Mouse (Mus musculus) bone marrow macrophage, adult 2 months (primary cell): ENCODE measurements around the gene Clcn2. TPM values are rescaled to one million over a fixed set of nuclear protein-coding genes. Genes with fewer than 3 reads are reported as not detected.

Source experiments
- H3K27ac ChIP-seq: 2 replicates; pipeline ENCODE4 v1.5.1; 2012; ENCODE audit warnings: low read depth, low read length; ENCODE audit not compliant: insufficient read depth
- H3K4me1 ChIP-seq: 2 replicates; pipeline ENCODE4 v1.6.1; 2012; ENCODE audit warnings: low read length; ENCODE audit not compliant: control insufficient read depth, insufficient read depth
- H3K4me3 ChIP-seq: 2 replicates; pipeline ENCODE4 v1.5.1; 2012; ENCODE audit warnings: mild to moderate bottlenecking, low read length, moderate library complexity; ENCODE audit not compliant: insufficient read depth
- CTCF ChIP-seq: IDR thresholded peaks from 2 replicates; pipeline ENCODE4 v1.5.1; 2012; ENCODE audit warnings: low read depth, mild to moderate bottlenecking, low read length, moderate library complexity
- POLR2A ChIP-seq: IDR thresholded peaks from 2 replicates; pipeline ENCODE4 v1.6.1; 2012; ENCODE audit warnings: mild to moderate bottlenecking, low read depth, low read length, borderline replicate concordance
- polyA plus RNA-seq: library from polyadenylated mRNA; stranded (reverse); fragments of >200 nt; gene quantifications from 2 replicates; pipeline ENCODE4 v1.2.4, GENCODE M21; 2012; ENCODE audit not compliant: missing spikeins, insufficient read depth, insufficient read length

Gene Clcn2
- polyA plus RNA-seq, 1 experiment, result 1.0 TPM

DNA sequence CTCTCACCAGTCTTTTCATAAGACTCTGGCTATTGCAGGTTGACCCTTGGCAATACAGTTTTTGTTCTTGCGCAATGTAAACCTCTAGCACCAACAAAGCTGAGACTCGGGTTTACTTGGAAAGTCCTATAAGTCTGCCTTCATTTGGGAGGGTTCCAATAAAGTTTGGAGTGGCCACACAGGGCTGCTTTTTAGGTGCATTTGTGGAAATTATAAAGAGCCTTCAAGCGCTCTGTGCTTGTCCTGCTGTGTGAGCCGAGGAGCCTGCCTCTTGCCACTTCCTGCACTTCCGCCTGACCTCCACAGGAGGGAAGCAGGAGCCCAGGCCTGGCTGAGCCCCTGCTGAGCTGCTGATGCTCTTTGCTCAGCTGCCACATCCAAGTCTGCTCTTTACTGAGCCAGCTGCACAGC, 6.8 kb upstream of the Clcn2 start:
- TF ChIP-seq CTCF (peak; percentile 49; the same call in 1 of the 2 replicates), POLR2A (no peak)
- H3K4me1 ChIP-seq, result peaks cover 4% of the 10 kb centered on the region; the same call in 1 of the 2 replicates
- no peak overlapping the region for H3K27ac ChIP-seq
- no peak overlapping the region for H3K4me3 ChIP-seq

- H3K4me1 ChIP-seq, result peaks cover 6% of the 10 kb centered on the region; the same call in 1 of the 2 replicates
- TF ChIP-seq CTCF (no peak), POLR2A (no peak)
- H3K4me3 ChIP-seq, result no peak overlapping the region
- H3K27ac ChIP-seq, result no peak overlapping the region
Measured at GRCm38 (mm10) chr16:20723247-20723646, 5.7 kb upstream of the Clcn2 start.

DNA sequence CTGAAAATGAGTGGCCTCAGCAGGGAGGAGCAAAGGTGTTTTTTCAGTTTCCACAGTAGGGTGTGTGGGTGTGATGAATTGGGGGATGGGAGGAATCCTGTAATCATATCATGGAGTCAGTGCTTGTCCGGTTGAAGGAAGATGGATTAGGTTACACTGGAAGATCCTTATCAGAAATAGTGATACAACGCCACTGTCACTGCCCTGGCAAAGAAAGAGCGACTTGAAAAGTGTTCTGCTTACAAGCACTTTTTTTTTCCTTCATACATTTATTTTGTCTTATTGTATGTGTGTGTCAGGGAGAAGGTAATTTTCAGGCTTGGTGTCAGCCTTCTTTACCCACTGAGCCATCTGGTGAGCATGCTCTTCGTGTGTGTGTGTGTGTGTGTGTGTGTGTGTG, 5.2 kb upstream of the Clcn2 start:
- Histone ChIP-seq H3K27ac (no peak overlapping the region), H3K4me3 (no peak overlapping the region), H3K4me1 (peaks cover 6% of the 10 kb centered on the region; the same call in 1 of the 2 replicates)
- no peak for TF ChIP-seq POLR2A
- TF ChIP-seq CTCF, result no peak

- peaks cover 6% of the 10 kb centered on the region; the same call in 1 of the 2 replicates for H3K4me1 ChIP-seq
- TF ChIP-seq CTCF (no peak), POLR2A (no peak)
- no peak overlapping the region for H3K27ac ChIP-seq
- no peak overlapping the region for H3K4me3 ChIP-seq
Measured at GRCm38 (mm10) chr16:20721808-20722207, 4.3 kb upstream of the Clcn2 start.

GRCm38 (mm10) chr16:20717978-20718670, 578 bp upstream of the Clcn2 start:
- H3K4me1 ChIP-seq, result peaks cover 2% of the 10 kb centered on the region; the same call in 1 of the 2 replicates

GRCm38 (mm10) chr16:20716841-20717180, 735 bp downstream of the Clcn2 start:
- TF ChIP-seq CTCF, result no peak
- no peak for TF ChIP-seq POLR2A
- peak overlapping the region; percentile 70 for H3K4me3 ChIP-seq
- no peak overlapping the region for H3K27ac ChIP-seq
- H3K4me1 ChIP-seq, result peaks cover 2% of the 10 kb centered on the region; the same call in 1 of the 2 replicates

More at GRCm38 (mm10) chr16:20717978-20718670, 578 bp upstream of the Clcn2 start:
- H3K27ac ChIP-seq, result peak overlapping the region; percentile 64
- H3K4me3 ChIP-seq, result peak overlapping the region; percentile 70
- TF ChIP-seq POLR2A (no peak), CTCF (no peak)

DNA sequence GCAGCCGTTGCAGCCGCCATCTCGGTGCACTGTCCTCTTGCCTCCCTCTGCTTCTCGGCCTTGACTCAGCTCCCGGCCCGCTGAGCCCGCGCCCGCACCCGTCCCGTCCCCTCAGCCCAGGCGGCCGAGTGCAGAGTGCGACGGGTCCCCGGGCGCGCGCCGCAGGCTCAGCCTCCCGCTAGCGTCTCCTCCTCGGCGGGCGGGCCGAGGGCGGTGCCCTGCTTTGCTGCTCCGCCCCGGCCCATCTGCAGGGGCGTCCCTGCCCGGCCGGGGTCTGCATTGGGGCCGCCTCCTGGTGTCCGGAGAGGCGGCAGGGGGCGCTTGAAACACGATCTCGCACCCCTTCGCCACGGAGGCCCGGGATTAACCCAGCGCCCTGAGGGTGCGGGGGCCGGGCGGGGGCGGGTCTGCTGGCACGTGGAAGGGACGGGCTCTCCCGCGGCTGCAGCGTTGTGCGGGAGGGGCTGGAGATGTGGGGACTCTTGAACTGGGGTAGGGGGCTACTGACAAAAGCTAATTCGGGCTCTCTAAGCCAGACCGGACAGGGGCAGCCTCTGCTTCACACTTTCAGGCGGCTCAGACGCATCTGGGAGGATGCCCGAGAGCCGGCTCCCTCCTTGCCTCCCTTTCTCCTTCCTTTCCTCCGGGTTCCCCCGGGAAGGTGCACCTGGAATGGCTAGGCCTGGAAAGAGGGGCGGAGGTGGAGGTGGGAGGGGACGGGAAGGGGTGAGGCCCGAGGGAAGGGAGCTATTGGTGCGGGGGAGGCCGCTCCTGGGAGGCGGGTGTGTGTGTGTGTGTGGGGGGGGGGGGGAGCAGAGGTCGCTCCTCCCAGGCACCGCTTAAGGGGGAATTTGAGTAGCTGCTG, 1.3 kb downstream of the Clcn2 start:
- Histone ChIP-seq H3K27ac (no peak overlapping the region), H3K4me3 (peak overlapping the region; percentile 70), H3K4me1 (peaks cover 2% of the 10 kb centered on the region; the same call in 1 of the 2 replicates)
- TF ChIP-seq CTCF (no peak), POLR2A (no peak)

- TF ChIP-seq CTCF (no peak), POLR2A (no peak)
Measured at GRCm38 (mm10) chr16:20715566-20715965, 2.0 kb downstream of the Clcn2 start.

DNA sequence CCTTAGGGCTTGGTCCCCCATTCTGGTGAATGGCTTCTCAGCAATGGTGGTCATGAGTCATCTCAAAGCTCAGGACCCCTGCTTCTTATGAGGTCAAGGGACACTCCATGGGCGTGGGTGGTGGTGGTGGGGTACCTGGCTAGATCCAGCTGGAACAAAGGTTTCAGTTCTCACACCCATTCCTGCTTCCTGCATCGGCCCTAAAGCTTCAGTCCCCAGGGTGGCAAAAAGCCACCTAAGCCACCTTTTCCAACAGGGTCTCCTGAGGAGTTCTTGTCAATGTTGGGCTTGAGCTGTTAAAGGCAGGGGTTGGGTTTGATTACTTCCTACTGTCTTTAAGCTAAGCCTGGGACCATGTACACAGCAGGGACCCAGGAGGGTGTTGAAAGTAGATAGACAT, 2.4 kb downstream of the Clcn2 start:
- no peak for TF ChIP-seq CTCF
- no peak for TF ChIP-seq POLR2A
- Histone ChIP-seq H3K4me3 (no peak overlapping the region), H3K27ac (no peak overlapping the region), H3K4me1 (peaks cover 2% of the 10 kb centered on the region; the same call in 1 of the 2 replicates)

More at GRCm38 (mm10) chr16:20715566-20715965, 2.0 kb downstream of the Clcn2 start:
- peaks cover 2% of the 10 kb centered on the region; the same call in 1 of the 2 replicates for H3K4me1 ChIP-seq
- peak overlapping the region; percentile 70 for H3K4me3 ChIP-seq
- H3K27ac ChIP-seq, result no peak overlapping the region
